Mouse (Mus musculus) mouse embryonic stem cell (cell line): ENCODE data around the gene Zfp446.

ENCODE experiments used
- in situ Hi-C, 2 experiments: fragments of 300-500 bp; cut with MboI; formaldehyde crosslinking; loops; 1 replicate in 1 of 2; 3 replicates in 1 of 2; pipeline ENCODE4 v1.14.3; 2019 to 2020; ENCODE audit warnings: low sequenced_read_pairs in 2 of 2, low pct_unique_long_range_greater_than_20kb in 1 of 2, mixed read lengths in 1 of 2; ENCODE audit not compliant: unreplicated experiment in 1 of 2

The Zfp446 gene

GRCm38 (mm10) chr7:12980291-12980690, 2.6 kb downstream of the Zfp446 start:
- in situ Hi-C loops: no loop called here

DNA sequence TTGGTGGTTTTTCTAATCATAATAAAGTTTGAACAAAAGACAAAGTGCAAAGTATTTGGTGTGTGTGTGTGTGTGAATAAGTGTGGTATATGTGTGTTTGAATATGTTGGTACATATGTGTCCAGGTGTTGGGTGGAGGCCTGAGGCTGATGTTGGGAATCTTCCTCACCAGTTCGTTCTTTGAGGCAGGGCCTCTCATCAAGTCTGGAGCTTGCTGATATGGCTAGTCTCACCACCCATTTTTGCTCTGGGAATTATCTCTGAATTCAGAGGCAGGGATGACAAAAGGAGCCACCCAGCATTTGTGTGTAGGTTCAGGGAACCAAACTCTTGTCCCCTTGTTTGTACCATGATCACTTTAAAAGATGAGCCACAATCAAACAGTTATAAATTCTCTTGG, 8.1 kb downstream of the Zfp446 start:
- in situ Hi-C loops: no loop called here

DNA sequence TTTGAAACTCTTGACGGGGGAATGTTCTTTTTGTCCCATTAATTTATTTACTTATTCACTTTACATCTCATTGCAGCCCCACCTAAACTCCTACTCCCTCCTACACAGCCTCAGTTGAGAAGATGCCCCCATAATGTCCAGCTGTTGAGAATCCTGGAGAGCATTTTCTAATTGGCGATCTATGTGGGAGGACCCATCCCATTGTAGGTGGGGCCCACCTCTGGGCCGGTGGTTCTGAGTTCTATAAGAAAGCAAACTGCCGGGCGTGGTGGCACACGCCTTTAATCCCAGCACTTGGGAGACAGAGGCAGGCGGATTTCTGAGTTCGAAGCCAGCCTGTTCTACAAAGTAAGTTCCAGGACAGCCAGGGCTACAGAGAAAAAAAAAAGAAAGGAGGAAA, 9.3 kb downstream of the Zfp446 start:
- in situ Hi-C loops: no loop called here

DNA sequence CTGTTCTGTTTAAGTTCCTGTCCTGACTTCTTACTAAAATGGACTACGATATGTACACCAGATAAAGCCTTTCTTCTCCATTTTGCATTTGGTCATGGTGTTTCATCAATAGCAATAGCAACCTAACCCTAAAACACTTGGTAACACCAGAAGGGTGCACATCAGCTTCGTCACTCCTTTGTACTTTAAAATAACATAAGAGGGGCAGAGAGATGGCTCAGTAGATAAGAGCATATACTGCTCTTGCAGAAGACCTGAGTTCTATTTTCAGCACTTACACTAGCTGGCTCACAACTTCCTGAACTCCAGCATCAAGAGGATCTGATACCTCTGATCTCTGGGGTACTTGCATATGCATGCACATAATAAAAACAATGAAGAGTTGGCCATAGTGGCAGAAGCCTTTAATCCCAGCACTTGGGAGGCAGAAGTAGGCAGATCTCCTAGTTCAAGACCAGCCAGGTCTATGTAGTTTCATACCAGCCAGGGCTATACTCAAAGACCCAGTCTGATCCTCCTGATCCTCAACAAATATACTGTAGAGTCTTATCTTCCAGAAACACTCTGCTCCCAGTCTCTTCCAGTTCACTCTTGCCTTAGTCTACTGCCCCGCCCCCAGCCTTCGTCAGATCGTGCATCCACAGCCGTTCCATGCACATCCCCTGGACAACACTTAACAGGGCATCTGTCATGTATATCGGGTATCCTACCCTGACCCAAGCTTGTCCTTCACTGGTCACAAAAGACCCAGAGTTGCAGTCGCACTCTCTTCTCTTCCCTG, 10.0 kb downstream of the Zfp446 start:
- in situ Hi-C loops: no loop called here

- in situ Hi-C loops: no loop called here
These were observed 14.6 kb downstream of the Zfp446 start for GRCm38 (mm10) chr7:12992222-12992621.

- in situ Hi-C loops: no loop called here
These were observed 15.5 kb downstream of the Zfp446 start for GRCm38 (mm10) chr7:12993148-12993547.

GRCm38 (mm10) chr7:12995862-12996261, 18.2 kb downstream of the Zfp446 start:
- in situ Hi-C loops: no loop called here

DNA sequence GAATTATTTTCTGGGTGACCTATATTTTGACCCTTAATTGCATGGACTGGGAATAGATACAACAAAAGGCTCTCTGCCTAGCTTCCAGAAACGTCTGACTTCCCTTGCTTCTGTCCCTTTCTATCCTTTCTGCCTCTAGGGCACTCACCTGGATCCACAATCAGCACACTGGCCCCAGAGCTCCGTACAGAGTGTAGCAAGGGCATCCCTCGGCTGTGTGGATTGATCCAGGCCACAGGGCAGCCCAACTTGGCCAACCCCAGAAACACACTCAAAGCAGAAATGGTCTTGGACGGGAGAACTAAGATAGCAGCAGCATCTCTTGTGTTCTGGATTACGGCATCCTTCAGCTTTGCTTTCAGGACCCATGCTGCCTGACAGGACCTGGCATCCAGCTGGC, 19.6 kb downstream of the Zfp446 start:
- in situ Hi-C loops: no loop called here

DNA sequence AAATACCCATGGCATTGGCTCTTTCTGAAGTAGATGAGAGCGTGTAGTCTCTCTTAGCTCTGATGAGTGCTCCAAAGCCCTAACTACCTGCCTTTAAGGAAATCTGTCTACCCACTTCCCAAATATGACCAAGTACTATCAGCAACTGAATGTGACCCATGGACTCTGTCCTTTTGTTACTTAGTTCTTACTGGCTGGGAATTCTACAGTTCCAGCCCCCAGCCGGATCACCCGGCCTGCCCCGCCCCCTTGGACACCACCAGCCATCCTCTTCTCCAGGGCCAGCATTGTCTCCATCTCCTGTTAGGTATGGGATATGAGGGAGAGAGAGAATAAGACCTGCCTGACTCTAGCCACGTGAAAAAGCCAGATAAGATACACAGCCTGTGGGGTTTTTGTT, 20.4 kb downstream of the Zfp446 start, which contains the start of gene Slc27a5:
TSS of gene Slc27a5 (minus strand) at position 140 of the 400 bp plus-strand sequence.
- in situ Hi-C loops: no loop called here

GRCm38 (mm10) chr7:12998851-12999250, 21.2 kb downstream of the Zfp446 start, which contains the start of gene Trim28:
Trim28 (plus strand) TSS chr7:12999114.
- in situ Hi-C loops: no loop called here

GRCm38 (mm10) chr7:13001584-13001983, 23.9 kb downstream of the Zfp446 start:
- in situ Hi-C loops: loop anchor here in 1 of 2 experiments (5.0 kb wide), 1 partner anchor 36 kb away; the partner anchor contains the start of gene Ube2m

DNA sequence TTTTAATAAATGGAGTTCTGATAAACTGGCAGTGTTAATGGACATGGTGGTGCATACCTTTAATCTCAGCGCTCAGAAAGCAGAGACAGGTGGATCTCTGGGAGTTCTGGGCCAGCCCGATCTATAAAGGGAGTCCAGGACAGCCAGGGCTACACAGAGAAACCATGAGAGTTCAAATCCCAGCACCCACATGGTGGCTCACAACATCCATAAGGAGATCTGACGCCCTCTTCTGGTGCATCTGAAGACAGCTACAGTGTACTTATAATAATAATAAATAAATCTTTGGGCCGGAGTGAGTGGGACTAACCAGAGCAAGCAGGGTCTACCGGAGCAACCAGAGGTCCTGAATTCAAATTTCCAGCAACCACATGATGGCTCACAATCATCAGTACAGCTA, 25.7 kb downstream of the Zfp446 start:
- in situ Hi-C loops: loop anchor here in 1 of 2 experiments (5.0 kb wide), 1 partner anchor 34 kb away; the partner anchor contains the start of gene Ube2m

DNA sequence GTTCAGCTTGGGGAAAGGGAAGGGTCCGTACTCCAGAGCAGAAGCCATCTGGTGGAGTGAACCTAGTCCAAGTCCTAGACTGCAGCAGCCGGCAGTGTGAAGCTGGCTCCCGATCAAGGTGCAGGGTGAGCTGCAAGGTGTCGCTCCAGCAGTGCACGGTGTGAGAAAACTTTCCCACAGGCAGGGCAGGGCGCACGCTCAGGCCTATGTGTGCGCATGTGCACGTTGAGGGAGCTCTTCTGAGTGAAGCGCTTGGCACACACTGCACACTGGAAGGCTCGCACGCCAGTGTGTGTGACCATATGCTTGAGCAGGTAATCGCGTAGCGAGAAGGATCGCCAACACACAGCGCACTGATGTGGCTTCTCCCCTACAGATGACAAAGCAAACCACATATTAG, 28.4 kb downstream of the Zfp446 start:
- in situ Hi-C loops: loop anchor here in 1 of 2 experiments (5.0 kb wide), 1 partner anchor 36 kb away; no protein-coding TSS in a partner anchor

- in situ Hi-C loops: loop anchor here in 1 of 2 experiments (5.0 kb wide), 1 partner anchor 36 kb away; no protein-coding TSS in a partner anchor
These were observed 28.9 kb downstream of the Zfp446 start for GRCm38 (mm10) chr7:13006531-13006930.

- in situ Hi-C loops: loop anchor here in 1 of 2 experiments (5.0 kb wide), 1 partner anchor 35 kb away; no protein-coding TSS in a partner anchor
These were observed 29.9 kb downstream of the Zfp446 start for GRCm38 (mm10) chr7:13007341-13008092.

DNA sequence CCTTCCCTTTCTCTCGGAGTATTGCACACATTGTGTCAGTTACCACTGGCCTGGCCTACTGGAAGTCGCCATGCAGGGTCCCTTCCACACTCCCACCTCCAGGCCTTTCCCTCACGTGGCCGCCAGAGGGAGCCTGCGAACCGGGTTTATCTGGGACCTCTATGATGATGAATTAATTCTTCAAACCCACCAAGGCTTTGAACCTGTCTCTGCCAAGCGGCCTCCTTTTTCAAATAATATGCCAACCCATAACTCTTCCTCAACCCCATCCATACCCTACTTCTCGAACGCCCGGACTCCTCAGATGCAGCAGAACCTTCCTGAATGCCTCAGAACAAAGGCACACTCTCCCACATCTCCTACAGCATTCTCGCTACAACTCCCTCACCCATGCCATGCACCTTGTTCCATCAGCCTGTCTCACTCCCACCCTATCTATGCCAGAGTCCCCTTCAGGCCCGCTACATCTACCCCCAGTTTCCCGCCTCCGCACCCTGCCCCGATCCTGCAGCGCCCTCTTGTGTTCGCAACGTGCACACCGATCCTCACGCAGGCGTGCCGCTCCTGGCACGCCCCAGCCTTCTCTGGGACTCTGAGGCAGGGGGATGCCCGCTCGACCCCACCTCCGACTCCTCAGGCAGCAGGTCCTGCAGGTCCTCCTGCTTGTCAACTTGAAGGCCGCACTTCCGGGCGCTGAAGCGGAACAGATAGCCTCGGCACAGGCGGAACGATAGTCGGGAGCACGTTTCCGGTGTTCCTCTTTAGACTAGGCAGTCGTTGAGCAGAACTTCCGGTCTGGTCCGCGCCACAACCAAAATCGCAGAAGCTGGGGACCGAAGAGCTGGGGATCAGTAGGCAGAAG, 31.7 kb downstream of the Zfp446 start:
- in situ Hi-C loops: loop anchor here in 1 of 2 experiments (5.0 kb wide), 1 partner anchor 33 kb away; no protein-coding TSS in a partner anchor

DNA sequence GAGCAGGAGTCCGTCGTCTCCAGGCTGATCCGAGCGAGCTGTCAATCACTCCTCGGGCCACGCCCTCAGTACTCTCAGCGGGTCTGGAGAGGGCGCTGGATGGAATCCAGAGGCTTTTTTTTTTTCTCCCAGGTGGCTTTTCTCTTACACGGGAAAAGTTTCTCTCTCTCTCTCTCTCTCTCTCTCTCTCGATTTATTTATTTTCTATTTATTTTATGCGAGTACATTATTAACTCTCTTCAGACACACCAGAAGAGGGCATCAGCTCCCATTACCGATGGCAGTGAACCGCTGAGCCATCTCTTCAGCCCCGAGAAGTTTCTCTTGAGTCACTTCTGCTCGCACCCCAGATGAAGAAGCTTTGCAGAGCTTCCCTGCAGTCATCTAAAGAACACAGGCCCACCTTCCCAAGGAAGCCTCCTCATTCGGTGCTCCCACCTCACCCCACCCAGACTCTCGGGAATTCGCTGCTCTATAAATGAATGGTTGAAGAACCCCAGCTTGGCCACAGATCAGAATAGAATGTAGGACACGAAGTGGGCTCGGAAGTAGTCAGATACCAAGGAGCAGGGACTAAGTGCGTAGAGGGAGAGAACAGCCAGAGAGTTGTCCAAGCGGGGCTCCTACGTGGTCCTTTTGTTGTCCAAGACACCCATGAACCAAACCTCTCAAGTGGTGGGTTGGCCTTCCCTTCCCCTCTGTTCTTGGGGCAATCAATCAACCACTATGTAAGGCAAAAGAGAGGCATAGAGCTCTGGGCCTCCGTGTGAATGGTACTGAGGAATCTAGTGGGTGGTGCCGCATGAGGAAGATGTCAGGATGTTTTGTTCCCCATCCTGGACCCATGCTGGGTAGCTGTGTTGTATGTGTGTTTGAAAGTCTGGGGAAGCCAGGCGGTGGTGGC, 32.6 kb downstream of the Zfp446 start, which contains the start of gene Zbtb45:
TSS of gene Zbtb45 (minus strand) at position 30 of the 904 bp plus-strand sequence.
- in situ Hi-C loops: no loop called here
